Mouse (Mus musculus): ENCODE measurements at regions not wholly inside any gene's neighbourhood (a gene's known extent, or its start where the extent isn't known, plus 50 kb on each side); places are given as distances from the start of the nearest gene placed in this dataset.

GRCm38 (mm10) chrX:158744738-158745137 lies 465.4 kb upstream of the Rps6ka3 start:
- Histone ChIP-seq H3K27me3 (replicated peaks; ENCODE audit: control insufficient read depth, insufficient read depth, low read length) (no peaks in the 10 kb centered on the region), H3K4me3 (ENCODE audit: low read depth, low read length) (no peak overlapping the region), H3K36me3 (ENCODE audit: control insufficient read depth, insufficient read depth) (no peaks in the 10 kb centered on the region), H3K9ac (ENCODE audit: low read depth, low read length) (no peak overlapping the region), H3K9me3 (ENCODE audit: control insufficient read depth) (no peaks in the 10 kb centered on the region), H3K27ac (ENCODE audit: low read depth, low read length) (no peak overlapping the region), H3K4me2 (replicated peaks; ENCODE audit: low read depth) (no peak overlapping the region), H3K4me1 (replicated peaks; ENCODE audit: control insufficient read depth, insufficient read depth, low read length) (no peaks in the 10 kb centered on the region)
- ATAC-seq: no peak
- no peak for TF ChIP-seq CTCF (IDR thresholded peaks at IDR 0.05; ENCODE audit: low read depth)
- WGBS: 62% methylated on average over 3 of the region's 3 CpGs

GRCm38 (mm10) chrX:158745766-158746541 lies 464.2 kb upstream of the Rps6ka3 start:
- H3K4me1 ChIP-seq (replicated peaks; ENCODE audit: control insufficient read depth, insufficient read depth, low read length): no peaks in the 10 kb centered on the region
- 50% methylated on average over 3 of the region's 3 CpGs for WGBS
- H3K36me3 ChIP-seq (ENCODE audit: control insufficient read depth, insufficient read depth): no peaks in the 10 kb centered on the region
- no peaks in the 10 kb centered on the region for H3K9me3 ChIP-seq (ENCODE audit: control insufficient read depth)
- no peak overlapping the region for H3K4me3 ChIP-seq (ENCODE audit: low read depth, low read length)
- no peak overlapping the region for H3K4me2 ChIP-seq (replicated peaks; ENCODE audit: low read depth)
- TF ChIP-seq CTCF (IDR thresholded peaks at IDR 0.05; ENCODE audit: low read depth): no peak
- H3K27me3 ChIP-seq (replicated peaks; ENCODE audit: control insufficient read depth, insufficient read depth, low read length): no peaks in the 10 kb centered on the region
- no peak for ATAC-seq
- no peak overlapping the region for H3K27ac ChIP-seq (ENCODE audit: low read depth, low read length)
- H3K9ac ChIP-seq (ENCODE audit: low read depth, low read length): no peak overlapping the region

Measured in intestine, postnatal 0 days (tissue).